Mouse (Mus musculus) frontal cortex, postnatal 10 days (tissue): ENCODE results near the gene Gpr82.

ENCODE experiments used
- DNase-seq, 2 experiments: peaks; one replicate each; pipeline ENCODE4 v3.0.0; 2022; ENCODE audit warnings: low spot score in 2 of 2, mixed read lengths in 1 of 2

Gpr82 gene

DNA sequence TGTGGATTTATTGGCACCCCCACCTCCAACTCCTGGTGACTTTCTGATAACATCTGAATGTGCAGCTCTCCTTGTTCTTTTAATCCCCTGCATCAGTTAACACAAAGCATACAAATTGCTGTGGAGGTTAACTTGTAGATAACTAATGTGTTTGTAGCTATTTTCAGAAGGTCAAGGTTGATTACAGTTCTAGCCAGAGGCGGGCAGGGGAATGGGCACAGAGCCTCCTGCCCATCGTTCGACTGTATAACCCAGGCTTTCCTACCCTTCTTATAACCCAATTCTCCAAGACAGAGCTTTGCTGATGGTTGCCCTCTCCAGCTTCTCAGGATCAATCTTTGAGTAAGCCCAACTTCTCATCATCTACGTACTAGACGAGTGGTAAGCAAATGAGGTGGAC is at the start of gene Gpr82:
Gpr82 (plus strand) TSS at position 301 of the 400 bp plus-strand sequence.
- DNase-seq = no peak

DNA sequence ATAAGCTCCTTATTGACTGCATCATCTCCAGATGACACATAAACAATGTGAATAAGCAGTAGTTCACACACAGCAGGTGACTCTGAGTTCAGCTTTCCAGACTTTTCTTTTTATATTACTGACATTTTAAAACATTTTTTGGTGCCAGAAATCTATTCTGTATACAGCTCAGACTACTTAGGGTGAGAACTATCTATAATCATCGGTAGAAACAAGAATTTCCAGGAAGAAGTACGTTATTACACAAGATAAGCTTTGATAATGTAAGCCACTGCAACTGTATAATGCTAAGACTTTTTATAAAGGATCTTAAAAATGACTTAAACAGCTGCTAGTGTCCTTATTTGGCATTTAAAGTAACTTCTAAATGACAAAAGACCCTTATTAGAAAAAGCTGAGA is 49.0 kb upstream of the Gpr82 start:
- no peak for DNase-seq

DNA sequence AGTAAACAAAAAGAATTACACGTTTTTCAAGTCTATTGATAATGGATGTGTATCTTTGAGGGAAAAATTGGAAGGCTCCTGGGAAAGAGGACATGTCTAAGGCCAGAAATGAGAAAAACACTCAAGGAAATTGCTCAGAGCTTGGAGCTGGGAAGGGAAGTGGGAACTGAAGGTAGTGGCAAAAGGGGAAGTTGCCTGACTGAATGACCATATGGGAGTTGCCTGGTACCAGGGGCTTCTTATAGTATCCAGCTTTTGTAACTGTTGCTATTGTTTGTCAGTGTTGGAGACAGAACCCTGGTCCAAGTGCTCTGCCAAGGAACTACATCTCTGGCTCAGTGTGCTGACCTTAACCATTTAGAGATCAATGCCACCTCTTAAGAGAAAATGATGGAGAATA is 44.4 kb upstream of the Gpr82 start:
- no peak for DNase-seq

GRCm38 (mm10) chrX:13617294-13617693 is 43.9 kb upstream of the Gpr82 start:
- DNase-seq = no peak

- no peak for DNase-seq
Observed at GRCm38 (mm10) chrX:13618476-13618875, 42.7 kb upstream of the Gpr82 start.

DNA sequence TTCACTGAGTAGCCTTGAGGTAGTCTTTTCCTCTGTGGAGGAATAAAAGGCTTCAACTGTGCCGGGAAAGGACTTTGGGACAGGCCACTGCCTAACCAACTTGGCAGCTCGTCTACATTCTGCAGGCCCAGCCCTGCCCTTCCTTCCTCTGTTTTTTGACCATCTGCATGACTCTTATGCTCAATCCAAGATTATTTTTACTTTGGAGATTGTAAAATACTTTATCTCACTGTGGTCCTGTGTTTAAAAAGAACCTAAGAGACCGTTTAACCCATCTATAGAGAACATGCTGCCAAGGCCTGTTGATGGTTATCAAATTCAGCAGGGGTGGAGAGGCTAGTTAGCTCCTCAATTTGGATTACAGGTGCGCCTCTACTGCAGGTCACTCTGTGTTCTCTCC is 39.7 kb upstream of the Gpr82 start:
- no peak for DNase-seq

DNA sequence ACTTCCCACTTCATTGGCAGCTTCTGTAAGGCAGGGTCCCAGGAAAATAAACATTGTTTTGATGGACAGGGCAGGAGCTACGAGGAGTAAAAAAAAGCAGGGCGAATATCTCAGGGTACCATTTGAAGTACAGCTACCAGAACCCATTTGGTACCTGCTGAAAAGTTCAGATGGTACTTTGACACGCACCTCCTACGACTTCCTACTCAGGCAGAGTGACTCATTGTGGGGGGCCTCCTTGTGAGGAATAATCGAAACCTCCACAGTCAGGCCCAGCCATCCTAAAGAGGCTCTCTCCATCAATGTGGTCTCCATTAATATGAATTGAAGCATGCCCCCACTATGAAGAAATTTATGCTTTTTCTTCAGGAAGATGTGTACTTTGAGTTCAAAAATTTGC is 38.5 kb upstream of the Gpr82 start:
- no peak for DNase-seq

DNA sequence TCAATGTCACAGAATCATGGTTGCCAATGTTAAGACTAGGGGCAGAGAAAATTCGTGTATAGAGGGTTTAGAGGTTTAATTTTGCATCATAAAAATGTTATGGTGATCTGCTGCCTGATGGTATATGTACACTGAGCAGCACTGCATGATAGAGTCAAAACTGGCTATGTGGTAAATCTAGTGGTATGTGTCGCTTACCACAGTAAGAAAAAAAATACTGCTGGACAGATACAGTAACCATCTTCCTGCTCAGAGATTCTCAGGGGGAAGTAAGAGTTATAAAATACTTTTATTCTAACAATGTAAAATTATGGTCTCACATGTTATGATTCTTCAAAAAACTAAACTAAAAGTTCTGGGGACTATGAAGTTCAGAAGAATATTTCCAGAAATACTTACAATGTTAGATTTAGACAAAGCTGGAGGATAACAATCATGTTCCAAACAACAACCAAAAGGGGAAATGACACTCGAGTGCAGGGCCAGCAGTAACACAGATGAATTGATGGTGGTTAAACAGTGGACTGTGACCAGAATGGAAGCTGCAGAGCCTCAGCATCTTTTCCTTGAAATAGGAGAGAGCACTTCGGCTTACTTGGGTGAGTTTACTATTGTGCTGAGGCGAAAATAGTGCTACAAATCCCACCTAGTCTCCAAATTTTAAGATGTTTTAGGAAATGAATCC is 29.4 kb upstream of the Gpr82 start, which contains the start of gene Gpr34:
Gpr34 (plus strand) TSS at position 491 of the 685 bp plus-strand sequence.
- no peak for DNase-seq

DNA sequence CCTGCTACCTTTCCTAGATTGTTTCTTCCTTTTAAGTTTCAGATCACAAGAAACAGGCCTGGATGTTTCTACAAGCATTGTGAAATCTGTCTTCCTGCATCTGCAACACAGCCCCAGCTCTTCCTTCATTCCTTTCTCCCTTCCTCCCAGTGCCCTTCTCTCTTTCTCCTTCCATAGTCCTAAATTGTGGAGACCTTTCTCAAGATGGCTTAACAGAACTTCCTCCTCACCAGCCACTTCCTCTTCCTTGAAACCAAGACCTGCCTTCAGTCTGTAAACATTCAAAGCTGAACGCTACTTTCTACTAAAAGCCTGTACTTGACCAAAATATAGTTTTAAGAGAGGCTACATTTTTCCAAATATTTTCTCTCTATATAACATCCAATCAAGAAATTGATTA is 24.8 kb upstream of the Gpr82 start:
- no peak for DNase-seq

GRCm38 (mm10) chrX:13638894-13639293 is 22.3 kb upstream of the Gpr82 start:
- no peak for DNase-seq

GRCm38 (mm10) chrX:13651889-13652288 is 9.3 kb upstream of the Gpr82 start:
- DNase-seq = no peak

GRCm38 (mm10) chrX:13652291-13652690 is 8.9 kb upstream of the Gpr82 start:
- DNase-seq = no peak

- no peak for DNase-seq
Observed at GRCm38 (mm10) chrX:13655005-13655421, 6.2 kb upstream of the Gpr82 start.

DNA sequence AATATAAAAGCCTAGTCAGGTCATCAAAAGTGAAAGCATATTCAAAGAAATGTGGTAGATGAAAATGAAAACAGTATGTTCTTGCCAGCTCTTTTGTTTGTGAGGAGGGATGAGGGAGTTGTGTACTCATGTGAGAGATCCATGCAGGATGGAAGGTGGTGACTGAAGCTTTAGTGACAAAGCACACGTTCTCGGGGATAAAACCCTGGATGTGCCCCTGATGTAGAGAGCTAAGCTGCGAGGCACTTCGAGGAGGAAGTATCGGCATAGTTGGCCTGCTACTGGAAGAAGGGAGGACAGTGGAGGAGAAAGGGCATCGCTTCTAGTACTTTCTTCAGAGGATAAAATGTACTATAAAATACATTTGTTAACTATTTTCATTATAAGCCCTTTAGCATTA is 5.3 kb upstream of the Gpr82 start:
- DNase-seq = no peak

DNA sequence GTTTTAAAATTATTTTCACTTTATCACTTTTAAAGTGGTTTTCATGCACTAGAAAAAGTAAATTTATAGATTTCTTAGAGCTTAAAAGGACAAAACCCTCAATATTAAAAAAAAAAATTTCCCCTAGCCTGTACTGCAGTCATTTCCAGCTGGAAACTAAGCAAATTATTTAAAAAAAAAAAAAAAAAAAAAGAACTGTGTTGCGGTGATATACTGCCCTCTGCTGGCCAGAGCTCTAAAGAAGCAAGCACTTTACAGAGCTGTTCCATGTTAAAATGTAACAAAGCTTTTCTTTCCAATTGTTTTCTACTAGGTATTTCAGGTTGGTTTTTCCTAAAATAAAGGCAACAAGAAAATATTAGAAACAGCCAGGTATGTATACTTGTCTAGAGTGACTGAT is 4.4 kb upstream of the Gpr82 start:
- peak in 1 of 2 experiments; percentile 17 for DNase-seq

DNA sequence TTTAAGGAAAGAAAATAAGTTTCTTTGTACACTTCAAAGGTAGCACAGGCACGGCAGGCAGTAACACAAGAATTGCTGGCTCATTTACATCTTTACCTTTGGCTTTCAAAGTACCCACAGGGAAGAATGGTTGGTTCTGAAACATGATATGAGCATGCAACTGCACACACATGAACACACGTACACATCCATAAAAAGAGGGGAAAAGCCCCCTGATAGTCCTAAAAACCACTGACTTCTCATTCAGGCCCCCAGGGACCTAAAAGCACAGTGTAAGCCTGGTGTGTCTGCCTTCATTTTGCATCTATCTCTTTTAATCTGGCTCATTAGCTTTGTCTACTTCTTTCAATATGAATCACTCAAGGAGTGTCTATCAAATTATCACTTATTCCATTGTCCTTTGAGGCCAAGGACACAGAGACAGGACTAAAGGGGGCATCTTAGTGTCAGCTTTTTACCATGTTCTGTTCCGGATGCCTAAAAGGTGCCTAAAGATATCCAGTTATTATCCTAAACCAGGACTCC is 2.5 kb upstream of the Gpr82 start:
- no peak for DNase-seq

- DNase-seq = no peak
Observed at GRCm38 (mm10) chrX:13659201-13659890, 1.8 kb upstream of the Gpr82 start.

DNA sequence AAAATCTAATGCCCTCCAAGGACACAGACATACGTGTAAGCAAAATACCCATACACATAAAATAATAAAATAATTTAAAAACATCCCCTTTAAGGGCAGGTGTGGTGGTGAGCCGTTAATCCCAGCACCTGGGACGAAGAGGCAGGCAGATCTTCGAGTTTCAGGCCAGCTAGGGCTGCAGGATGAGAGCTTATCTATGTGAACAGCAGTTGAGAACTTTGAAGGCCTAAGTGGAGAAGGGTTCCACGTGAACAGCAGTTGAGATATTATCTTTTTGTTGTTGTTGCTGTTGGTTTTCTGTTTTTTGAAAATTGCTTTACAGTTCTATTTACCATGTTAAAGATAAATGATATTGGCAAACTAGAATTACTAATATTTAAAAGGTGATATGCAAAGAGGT is 7.7 kb downstream of the Gpr82 start:
- no peak for DNase-seq

- DNase-seq = no peak
Observed at GRCm38 (mm10) chrX:13670342-13670741, 9.2 kb downstream of the Gpr82 start.

DNA sequence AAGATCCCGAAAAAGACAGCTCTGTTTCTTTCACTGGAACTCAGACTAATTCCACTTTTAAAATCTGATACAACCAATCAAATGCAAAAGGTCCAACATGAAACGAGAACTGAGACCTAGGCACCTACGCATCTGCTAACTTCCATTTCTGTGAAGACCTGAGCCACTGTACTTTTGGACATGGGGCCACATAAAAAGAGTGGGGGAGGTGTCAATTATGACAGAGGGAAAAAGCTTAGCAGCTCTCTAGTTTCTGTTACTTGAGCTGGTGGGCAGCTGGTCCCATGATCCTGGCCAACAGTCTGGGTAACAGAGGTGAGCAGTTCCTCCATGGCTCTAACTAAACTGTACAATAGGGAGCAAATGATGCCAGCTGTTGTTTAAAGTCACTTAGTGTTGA is 11.8 kb downstream of the Gpr82 start:
- no peak for DNase-seq

- DNase-seq = no peak
Observed at GRCm38 (mm10) chrX:13681748-13682147, 20.6 kb downstream of the Gpr82 start.

DNA sequence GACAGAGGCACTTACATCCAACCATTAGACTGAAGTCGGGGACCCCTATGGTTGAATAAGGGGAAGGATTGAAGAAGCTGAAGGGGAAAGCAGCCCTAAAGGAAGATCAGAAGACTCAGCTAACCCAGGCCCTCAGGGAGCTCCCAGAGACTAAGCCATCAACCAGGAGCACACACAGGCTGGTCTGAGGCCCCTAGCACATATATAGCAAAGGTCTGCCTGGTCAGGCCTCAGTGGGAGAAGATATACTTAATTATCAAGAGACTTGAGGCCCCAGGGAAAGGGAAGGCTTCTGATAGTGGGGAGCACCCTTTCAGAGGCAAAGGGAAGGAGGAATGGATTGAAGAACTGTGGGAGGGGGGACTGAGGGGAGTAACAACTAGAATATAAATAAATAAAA is 25.4 kb downstream of the Gpr82 start:
- no peak for DNase-seq

DNA sequence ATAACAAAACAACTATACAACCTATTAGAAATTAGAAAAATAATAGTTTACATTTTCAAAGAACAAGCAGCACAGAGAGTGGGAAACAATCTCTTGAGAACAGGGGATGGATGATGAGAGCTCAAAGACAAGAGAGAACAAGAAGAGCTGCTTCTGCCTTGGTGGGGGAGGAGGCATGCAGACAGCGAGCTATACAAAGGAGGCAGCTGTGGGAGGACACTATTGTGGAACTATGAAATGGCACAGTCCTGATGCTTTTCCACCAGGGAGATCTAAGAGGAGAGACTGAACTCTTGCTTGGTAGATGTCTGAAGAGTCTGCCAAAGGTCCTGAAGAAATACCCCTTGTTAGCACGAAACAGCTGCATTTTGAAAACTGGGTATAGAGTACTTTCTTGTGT is 27.2 kb downstream of the Gpr82 start:
- DNase-seq = no peak
